Mouse (Mus musculus): ENCODE measurements at regions not wholly inside any gene's neighbourhood (a gene's known extent, or its start where the extent isn't known, plus 50 kb on each side); places are given as distances from the start of the nearest gene placed in this dataset.

GRCm38 (mm10) chr17:67552581-67553139, 79.9 kb downstream of the Lrrc30 start:
- Histone ChIP-seq H3K27me3 (ENCODE audit: insufficient read depth, low read length) (no peaks in the 10 kb centered on the region), H3K4me1 (ENCODE audit: insufficient read depth, low read depth, low read length) (no peaks in the 10 kb centered on the region), H3K36me3 (replicated peaks) (no peaks in the 10 kb centered on the region), H3K4me3 (ENCODE audit: low read depth, low read length) (no peak overlapping the region), H3K9me3 (replicated peaks) (peaks cover 58% of the 10 kb centered on the region)
- TF ChIP-seq TAL1 (conservative IDR thresholded peaks at IDR 0.05; ENCODE audit: low read depth, low read length), result no peak
- ATAC-seq (ENCODE audit: extremely low read depth, insufficient number of reproducible peaks, low FRiP score, poor library complexity, severe bottlenecking), result no peak
- DNase-seq (ENCODE audit: low spot score), result no peak

DNA sequence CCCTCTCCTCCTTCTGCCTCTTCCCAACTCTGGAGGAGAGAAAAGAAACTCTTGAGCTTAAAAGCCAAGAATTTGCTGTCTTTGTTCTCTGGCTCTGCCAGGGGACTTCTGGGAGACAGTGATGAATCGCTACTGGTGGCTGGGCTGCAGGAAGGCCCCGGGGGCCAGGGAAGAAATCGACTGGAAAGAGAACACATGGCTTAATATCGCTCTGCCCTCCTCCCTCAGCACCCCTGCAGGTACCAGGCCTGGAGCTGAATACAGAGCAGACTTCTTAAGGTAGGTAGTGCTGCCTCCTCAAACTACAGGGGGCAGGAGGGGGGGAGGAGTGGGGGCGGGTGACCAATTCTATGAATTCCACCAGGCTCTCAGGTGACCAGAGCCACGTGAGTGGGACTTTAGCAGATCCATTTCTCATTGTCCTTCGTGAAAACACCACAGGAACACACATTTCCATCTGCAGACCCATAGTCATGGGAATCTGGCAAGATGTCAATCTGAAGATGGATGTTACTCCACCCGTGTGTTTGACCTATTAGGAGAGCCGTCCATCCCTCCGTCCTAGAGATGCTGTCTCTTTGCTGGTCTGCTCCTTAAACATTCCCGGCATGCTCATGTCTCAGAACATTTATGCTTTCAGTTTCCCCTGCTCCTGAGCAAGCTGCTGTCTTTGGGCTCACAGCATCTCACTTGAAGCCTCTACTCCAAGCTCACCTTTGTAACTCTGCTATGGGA, 83.4 kb downstream of the Lrrc30 start:
- Histone ChIP-seq H3K27me3 (ENCODE audit: insufficient read depth, low read length) (no peaks in the 10 kb centered on the region), H3K4me3 (ENCODE audit: low read depth, low read length) (no peak overlapping the region), H3K36me3 (replicated peaks) (no peaks in the 10 kb centered on the region), H3K9me3 (replicated peaks) (peaks cover 58% of the 10 kb centered on the region), H3K4me1 (ENCODE audit: insufficient read depth, low read depth, low read length) (no peaks in the 10 kb centered on the region)
- DNase-seq (ENCODE audit: low spot score) (no peak), ATAC-seq (ENCODE audit: extremely low read depth, insufficient number of reproducible peaks, low FRiP score, poor library complexity, severe bottlenecking) (no peak)
- TF ChIP-seq TAL1 (conservative IDR thresholded peaks at IDR 0.05; ENCODE audit: low read depth, low read length) (no peak), POLR2AphosphoS5 (IDR thresholded peaks at IDR 0.05; ENCODE audit: insufficient replicate concordance, low read depth, low read length) (no peak), CTCF (IDR thresholded peaks at IDR 0.05; ENCODE audit: low read depth, low read length) (no peak), GATA2 (IDR thresholded peaks at IDR 0.05; ENCODE audit: borderline replicate concordance, low read depth, low read length) (no peak), GATA1 (IDR thresholded peaks at IDR 0.05; ENCODE audit: borderline replicate concordance, low read length) (no peak)

DNA sequence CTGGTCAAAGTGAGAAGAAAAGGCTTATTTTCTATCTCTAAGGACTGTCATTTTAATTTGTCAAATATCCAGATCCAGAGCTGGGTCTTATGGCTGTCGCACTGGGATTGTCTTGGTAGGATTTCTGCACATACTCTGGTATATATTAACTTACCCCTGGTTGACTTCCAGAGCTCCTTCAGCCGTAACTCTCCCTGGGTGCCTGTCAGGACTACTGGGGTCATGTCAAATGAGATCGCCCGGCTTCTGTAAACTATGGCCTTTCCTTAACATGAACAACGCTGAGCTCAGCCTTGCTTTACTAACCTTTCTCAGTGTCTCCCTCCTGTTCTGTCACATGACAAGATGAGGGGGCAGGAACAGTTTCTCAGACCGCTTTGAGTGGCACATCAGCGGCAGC, 88.1 kb downstream of the Lrrc30 start:
- ATAC-seq (ENCODE audit: extremely low read depth, insufficient number of reproducible peaks, low FRiP score, poor library complexity, severe bottlenecking) (no peak), DNase-seq (ENCODE audit: low spot score) (no peak)
- Histone ChIP-seq H3K4me1 (ENCODE audit: insufficient read depth, low read depth, low read length) (no peaks in the 10 kb centered on the region), H3K4me3 (ENCODE audit: low read depth, low read length) (no peak overlapping the region), H3K36me3 (replicated peaks) (no peaks in the 10 kb centered on the region), H3K9me3 (replicated peaks) (peaks cover 59% of the 10 kb centered on the region), H3K27me3 (ENCODE audit: insufficient read depth, low read length) (no peaks in the 10 kb centered on the region)
- TF ChIP-seq CTCF (IDR thresholded peaks at IDR 0.05; ENCODE audit: low read depth, low read length) (no peak), TAL1 (conservative IDR thresholded peaks at IDR 0.05; ENCODE audit: low read depth, low read length) (no peak), GATA2 (IDR thresholded peaks at IDR 0.05; ENCODE audit: borderline replicate concordance, low read depth, low read length) (no peak), POLR2AphosphoS5 (IDR thresholded peaks at IDR 0.05; ENCODE audit: insufficient replicate concordance, low read depth, low read length) (no peak), GATA1 (IDR thresholded peaks at IDR 0.05; ENCODE audit: borderline replicate concordance, low read length) (no peak)

DNA sequence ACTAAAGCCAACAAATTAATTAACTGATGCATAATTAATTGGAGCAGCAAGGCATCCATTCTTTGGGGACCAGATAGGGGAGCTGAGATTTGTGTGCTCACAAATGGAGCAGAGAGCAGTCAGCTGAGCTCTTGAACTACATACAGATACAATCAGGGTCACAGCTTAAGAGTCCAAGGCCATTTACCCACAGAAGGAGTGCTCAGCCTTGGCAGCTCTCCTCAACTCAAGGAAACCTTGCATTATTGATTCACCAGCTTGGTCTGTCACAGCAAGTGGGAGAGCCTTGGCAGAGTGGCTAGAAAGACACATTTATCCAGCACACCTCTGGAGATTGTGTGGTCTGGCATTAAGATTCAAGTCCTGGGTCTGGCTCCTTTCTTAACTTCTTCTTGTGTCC, 100.2 kb downstream of the Lrrc30 start:
- ATAC-seq (ENCODE audit: extremely low read depth, insufficient number of reproducible peaks, low FRiP score, poor library complexity, severe bottlenecking) (no peak), DNase-seq (ENCODE audit: low spot score) (no peak)

GRCm38 (mm10) chr17:67520848-67521411, 111.6 kb downstream of the Lrrc30 start:
- no peak for DNase-seq (ENCODE audit: low spot score)
- no peak for TF ChIP-seq GATA1 (IDR thresholded peaks at IDR 0.05; ENCODE audit: borderline replicate concordance, low read length)
- no peak for TF ChIP-seq TAL1 (conservative IDR thresholded peaks at IDR 0.05; ENCODE audit: low read depth, low read length)
- TF ChIP-seq GATA2 (IDR thresholded peaks at IDR 0.05; ENCODE audit: borderline replicate concordance, low read depth, low read length), result no peak
- no peak for TF ChIP-seq CTCF (IDR thresholded peaks at IDR 0.05; ENCODE audit: low read depth, low read length)
- no peak for TF ChIP-seq POLR2AphosphoS5 (IDR thresholded peaks at IDR 0.05; ENCODE audit: insufficient replicate concordance, low read depth, low read length)
- no peaks in the 10 kb centered on the region for H3K27me3 ChIP-seq (ENCODE audit: insufficient read depth, low read length)
- H3K36me3 ChIP-seq (replicated peaks), result no peaks in the 10 kb centered on the region
- ATAC-seq (ENCODE audit: extremely low read depth, insufficient number of reproducible peaks, low FRiP score, poor library complexity, severe bottlenecking), result no peak
- H3K4me3 ChIP-seq (ENCODE audit: low read depth, low read length), result no peak overlapping the region
- no peaks in the 10 kb centered on the region for H3K4me1 ChIP-seq (ENCODE audit: insufficient read depth, low read depth, low read length)
- peaks cover 52% of the 10 kb centered on the region for H3K9me3 ChIP-seq (replicated peaks)

More for the DNA sequence above, 100.2 kb downstream of the Lrrc30 start:
- TF ChIP-seq TAL1 (conservative IDR thresholded peaks at IDR 0.05; ENCODE audit: low read depth, low read length) (no peak), GATA1 (IDR thresholded peaks at IDR 0.05; ENCODE audit: borderline replicate concordance, low read length) (no peak), GATA2 (IDR thresholded peaks at IDR 0.05; ENCODE audit: borderline replicate concordance, low read depth, low read length) (no peak), CTCF (IDR thresholded peaks at IDR 0.05; ENCODE audit: low read depth, low read length) (no peak), POLR2AphosphoS5 (IDR thresholded peaks at IDR 0.05; ENCODE audit: insufficient replicate concordance, low read depth, low read length) (no peak)
- Histone ChIP-seq H3K4me1 (ENCODE audit: insufficient read depth, low read depth, low read length) (no peaks in the 10 kb centered on the region), H3K4me3 (ENCODE audit: low read depth, low read length) (no peak overlapping the region), H3K9me3 (replicated peaks) (peaks cover 41% of the 10 kb centered on the region), H3K27me3 (ENCODE audit: insufficient read depth, low read length) (no peaks in the 10 kb centered on the region), H3K36me3 (replicated peaks) (no peaks in the 10 kb centered on the region)

DNA sequence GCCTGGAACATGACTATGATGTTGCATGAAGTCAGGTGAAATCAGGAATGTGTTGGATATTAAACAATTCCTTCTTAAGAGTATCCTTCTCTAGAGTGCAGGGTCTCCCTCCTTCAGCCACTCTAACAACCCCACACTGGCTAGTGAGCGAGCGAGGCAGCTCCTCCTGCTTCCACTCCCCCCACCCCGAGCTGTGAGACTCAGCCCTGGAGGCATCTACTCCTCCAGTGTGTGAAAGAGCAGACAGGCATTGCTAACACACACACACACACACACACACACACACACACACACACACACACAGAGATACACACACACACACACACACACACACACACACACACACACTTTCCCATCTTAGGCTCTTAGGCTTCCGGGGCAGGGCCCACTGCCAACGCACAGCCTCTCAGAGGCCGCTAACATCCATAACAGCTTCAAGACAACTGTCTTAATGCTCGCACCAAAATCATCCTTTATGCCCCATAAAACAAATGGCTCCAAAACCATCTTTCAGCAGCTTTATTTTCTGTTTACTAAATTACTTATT, 116.8 kb downstream of the Lrrc30 start:
- H3K9me3 ChIP-seq (replicated peaks), result peaks cover 64% of the 10 kb centered on the region
- DNase-seq (ENCODE audit: low spot score) (no peak), ATAC-seq (ENCODE audit: extremely low read depth, insufficient number of reproducible peaks, low FRiP score, poor library complexity, severe bottlenecking) (no peak)
- no peak for TF ChIP-seq TAL1 (conservative IDR thresholded peaks at IDR 0.05; ENCODE audit: low read depth, low read length)
- TF ChIP-seq POLR2AphosphoS5 (IDR thresholded peaks at IDR 0.05; ENCODE audit: insufficient replicate concordance, low read depth, low read length), result no peak
- no peak for TF ChIP-seq GATA1 (IDR thresholded peaks at IDR 0.05; ENCODE audit: borderline replicate concordance, low read length)
- no peak overlapping the region for H3K4me3 ChIP-seq (ENCODE audit: low read depth, low read length)
- no peaks in the 10 kb centered on the region for H3K4me1 ChIP-seq (ENCODE audit: insufficient read depth, low read depth, low read length)
- no peaks in the 10 kb centered on the region for H3K36me3 ChIP-seq (replicated peaks)
- no peaks in the 10 kb centered on the region for H3K27me3 ChIP-seq (ENCODE audit: insufficient read depth, low read length)

Data from G1E (cell line).